Comparison of ENCODE assay signal across 8 mouse cellular contexts in genomic region chr2:60283751-60284466, GRCm38 (mm10). TPM values are rescaled to one million over a fixed set of nuclear protein-coding genes. Genes with fewer than 3 reads are reported as not detected.
A peak's percentile ranks its signal among the peaks of the same experiment; 100 is the strongest.
DNase-seq lines count a peak whose midpoint lies in the region; ATAC-seq and TF ChIP-seq lines count a peak whose summit lies in the region.

No protein-coding gene starts in this region.

- WGBS in intestine, postnatal 0 days: 0% methylated on average over 42 of the region's 42 CpGs

- DNase-seq in adrenal gland, adult 8-10 months: peak; percentile 64
- peak; percentile 66 for DNase-seq in embryo, embryonic 9.5 days (ENCODE audit: extremely low spot score)
- peak; percentile 98 for DNase-seq in heart, adult 11 months
- DNase-seq in left cerebral cortex, postnatal 25 days (ENCODE audit: low spot score in 2 of 2): peak; percentile 81 to 82
- DNase-seq in right cerebral cortex, postnatal 10 days (ENCODE audit: low spot score in 2 of 2): peak; percentile 68 to 79
- peak; percentile 66 for DNase-seq in urinary bladder, postnatal 14 days (ENCODE audit: low spot score)

- peak overlapping the region; percentile 51 for H3K9ac ChIP-seq in intestine, postnatal 0 days (ENCODE audit: low read depth, low read length)

- H3K4me3 ChIP-seq in intestine, postnatal 0 days (ENCODE audit: low read depth, low read length): peak overlapping the region; percentile 53

- peak; percentile 79 for ATAC-seq in intestine, postnatal 0 days
- peak; percentile 66 for ATAC-seq in megakaryocyte progenitor cell, adult 5-6 weeks (replicated peaks; ENCODE audit: poor library complexity)

- TF ChIP-seq CTCF in intestine, postnatal 0 days (IDR thresholded peaks at IDR 0.05; ENCODE audit: low read depth): no peak

- H3K36me3 ChIP-seq in intestine, postnatal 0 days (ENCODE audit: control insufficient read depth, insufficient read depth): no peaks in the 10 kb centered on the region

- 0 out of 2 replicates have a peak, but pooled peaks cover 4% of the 10 kb centered on the region for H3K4me1 ChIP-seq in intestine, postnatal 0 days (replicated peaks; ENCODE audit: control insufficient read depth, insufficient read depth, low read length)

- no peaks in the 10 kb centered on the region for H3K27me3 ChIP-seq in intestine, postnatal 0 days (replicated peaks; ENCODE audit: control insufficient read depth, insufficient read depth, low read length)

- intact Hi-C loops in left cerebral cortex, postnatal 25 days (cut with DNase I): loop anchor here (10.0 kb wide), 1 partner anchor 131 kb away; no protein-coding TSS in a partner anchor

- H3K9me3 ChIP-seq in intestine, postnatal 0 days (ENCODE audit: control insufficient read depth): 0 out of 2 replicates have a peak, but pooled peaks cover 2% of the 10 kb centered on the region

- H3K4me2 ChIP-seq in intestine, postnatal 0 days (replicated peaks; ENCODE audit: low read depth): peak overlapping the region; percentile 92

- H3K27ac ChIP-seq in intestine, postnatal 0 days (ENCODE audit: low read depth, low read length): peak overlapping the region; percentile 89

RNA-seq across cellular contexts. Expression of gene Cd302, which starts 0.4 kb away (rescaled TPM):
- total RNA-seq in adrenal gland, adult 8-10 months (2022): 10 to 100 TPM; 24.5 to 44.9 (median 34.8) TPM
- polyA plus RNA-seq in intestine, postnatal 0 days (2015; fragmentation: Nextera tagmentation; extraction: Ambion mirVana): 56.6 and 58.5 TPM in 2 replicates
- total RNA-seq in left cerebral cortex, postnatal 25 days (2021): 10 to 100 TPM; 19.1 to 19.6 TPM
- 3.9 and 4.2 TPM in 2 replicates for total RNA-seq in megakaryocyte progenitor cell, adult 5-6 weeks (2015)
- 0.29 and 3.0 TPM in 2 replicates for total RNA-seq in megakaryocyte progenitor cell, adult 5-6 weeks (2017)

Comparison
In these comparisons a context has a peak if more than half of its experiments do, and no peak if none do; other contexts are left out.
1. Peak in every context shown above with its lines: DNase-seq, ATAC-seq, H3K4me3 ChIP-seq and H3K27ac ChIP-seq.